Mouse (Mus musculus) brain, adult 2 months (tissue): ENCODE measurements around the gene Olfr57.
"Not testable (repeated sequence)": the region's sequence is repeated elsewhere in the genome, so short reads cannot be mapped to it uniquely, and the experiment has no call there.

Experiments
- DNase-seq: peaks from one replicate; pipeline ENCODE4 v3.0.0; 2011; ENCODE audit warnings: low read depth, low spot score

The Olfr57 gene

GRCm38 (mm10) chr10:79028441-79028840 is at the start of gene Olfr57:
Olfr57 (plus strand) TSS chr10:79028741.
- no peak for DNase-seq

GRCm38 (mm10) chr10:78980750-78981149 is 47.8 kb upstream of the Olfr57 start, which contains the start of gene Olfr1352:
Olfr1352 (plus strand) TSS chr10:78981050.
- DNase-seq: no peak

GRCm38 (mm10) chr10:79012172-79012571 is 16.4 kb upstream of the Olfr57 start, which contains the start of gene Olfr1351:
Olfr1351 (plus strand) TSS chr10:79012472.
- no peak for DNase-seq

GRCm38 (mm10) chr10:79042457-79042856 is 13.9 kb downstream of the Olfr57 start:
- not testable (repeated sequence) for DNase-seq

GRCm38 (mm10) chr10:79057370-79057769 is 28.8 kb downstream of the Olfr57 start:
- DNase-seq: not testable (repeated sequence)
